In genomic region chr2:26486264-26486810, GRCm38 (mm10) we compare ENCODE assay signal across 9 mouse cellular contexts. TPM values are rescaled to one million over a fixed set of nuclear protein-coding genes. Genes with fewer than 3 reads are reported as not detected.
DNase-seq lines count a peak whose midpoint lies in the region; ATAC-seq lines count a peak whose summit lies in the region.
"Had no signal": no experiment of that assay in that cellular context is flagged by ENCODE, and none has a peak within 500 bp of the region (broad histone marks: within the 10 kb centered on the region; RNA-seq: fewer than 3 reads in every experiment).

No protein-coding gene starts in this region.

- H3K4me3 ChIP-seq in heart, embryonic 10.5 days = no peak overlapping the region
- no peak overlapping the region for H3K4me3 ChIP-seq in brown adipose tissue, adult 24 weeks (ENCODE audit: insufficient read depth, low read depth, low read length)
- H3K4me3 ChIP-seq in hindbrain, embryonic 12.5 days = 0 out of 2 replicates have a peak overlapping the region, but pooled peaks have one; percentile 6
- H3K4me3 ChIP-seq in midbrain, embryonic 15.5 days = no peak overlapping the region

- H3K9me3 ChIP-seq in heart, embryonic 10.5 days = no peaks in the 10 kb centered on the region
- no peaks in the 10 kb centered on the region for H3K9me3 ChIP-seq in hindbrain, embryonic 12.5 days (replicated peaks)
- H3K9me3 ChIP-seq in midbrain, embryonic 15.5 days = no peaks in the 10 kb centered on the region

- 23% methylated on average over 5 of the region's 5 CpGs for WGBS in heart, embryonic 10.5 days
- 16% methylated on average over 5 of the region's 5 CpGs for WGBS in hindbrain, embryonic 12.5 days
- 14% methylated on average over 5 of the region's 5 CpGs for WGBS in midbrain, embryonic 15.5 days

- H3K4me2 ChIP-seq in hindbrain, embryonic 12.5 days (replicated peaks) = peak overlapping the region; percentile 45
- H3K4me2 ChIP-seq in midbrain, embryonic 15.5 days = peak overlapping the region; percentile 29

- ATAC-seq in hindbrain, embryonic 12.5 days (ENCODE audit: low FRiP score) = no peak
- peak; percentile 11 for ATAC-seq in midbrain, embryonic 15.5 days (replicated peaks)

- H3K4me1 ChIP-seq in heart, embryonic 10.5 days = peaks cover 85% of the 10 kb centered on the region
- H3K4me1 ChIP-seq in brown adipose tissue, adult 24 weeks (ENCODE audit: control insufficient read depth, insufficient read depth, insufficient read length, low read length) = peaks cover 65% of the 10 kb centered on the region
- peaks cover 94% of the 10 kb centered on the region for H3K4me1 ChIP-seq in hindbrain, embryonic 12.5 days
- H3K4me1 ChIP-seq in midbrain, embryonic 15.5 days = peaks cover 95% of the 10 kb centered on the region

- intact Hi-C loops in heart, postnatal 25 days (cut with DNase I) = no loop called here
- intact Hi-C loops in gastrocnemius, postnatal 36 days (cut with DNase I) = no loop called here
- intact Hi-C loops in left cerebral cortex, postnatal 25 days (cut with DNase I) = loop anchor here (2.0 kb wide), 1 partner anchor 14 kb away; no protein-coding TSS in a partner anchor

- peaks cover 26% of the 10 kb centered on the region; the same call in 1 of the 2 replicates for H3K36me3 ChIP-seq in heart, embryonic 10.5 days
- peaks cover 15% of the 10 kb centered on the region for H3K36me3 ChIP-seq in hindbrain, embryonic 12.5 days
- no peaks in the 10 kb centered on the region for H3K36me3 ChIP-seq in midbrain, embryonic 15.5 days (replicated peaks)

- H3K9ac ChIP-seq in hindbrain, embryonic 12.5 days = peak overlapping the region; percentile 58
- no peak overlapping the region; the same call in 1 of the 2 replicates for H3K9ac ChIP-seq in midbrain, embryonic 15.5 days

- peak overlapping the region; percentile 67; the same call in 1 of the 2 replicates for H3K27ac ChIP-seq in heart, embryonic 10.5 days
- H3K27ac ChIP-seq in brown adipose tissue, adult 24 weeks (replicated peaks; ENCODE audit: low read depth, low read length) = peak overlapping the region; percentile 33
- H3K27ac ChIP-seq in hindbrain, embryonic 12.5 days = peak overlapping the region; percentile 91
- H3K27ac ChIP-seq in midbrain, embryonic 15.5 days = peak overlapping the region; percentile 87

- peaks cover 8% of the 10 kb centered on the region; the same call in 1 of the 2 replicates for H3K27me3 ChIP-seq in heart, embryonic 10.5 days (ENCODE audit: insufficient read depth, poor library complexity, severe bottlenecking)
- no peaks in the 10 kb centered on the region for H3K27me3 ChIP-seq in hindbrain, embryonic 12.5 days
- H3K27me3 ChIP-seq in midbrain, embryonic 15.5 days (replicated peaks) = no peaks in the 10 kb centered on the region

- no peak for DNase-seq in heart, embryonic 10.5 days (ENCODE audit: low spot score)
- no peak for DNase-seq in heart, postnatal 25 days (ENCODE audit: low spot score)
- no peak for DNase-seq in thymus, postnatal 10 days (ENCODE audit: low spot score in 2 of 2)
- DNase-seq in gastrocnemius, postnatal 36 days = no peak
- DNase-seq in left cerebral cortex, postnatal 25 days (ENCODE audit: low spot score in 2 of 2) = no peak
- DNase-seq: adrenal gland, adult 8-10 months had no signal

RNA-seq across cellular contexts. Expression of gene Notch1, which starts 30.1 kb away (rescaled TPM):
- 13.2 and 16.6 TPM in 2 replicates for polyA plus RNA-seq in heart, embryonic 10.5 days (2016; fragmentation: Nextera tagmentation; extraction: Ambion mirVana)
- total RNA-seq in heart, postnatal 25 days (2021) = 10 to 100 TPM; 27.5 to 32.3 TPM
- 5.6 and 8.9 TPM in 2 replicates for polyA plus RNA-seq in brown adipose tissue, adult 24 weeks (2012; ENCODE audit: insufficient read depth, insufficient read length, missing spikeins)
- 38.0 and 41.0 TPM in 2 replicates for polyA plus RNA-seq in hindbrain, embryonic 12.5 days (2016; fragmentation: Nextera tagmentation; extraction: Ambion mirVana)
- polyA plus RNA-seq in midbrain, embryonic 15.5 days (2015; fragmentation: Nextera tagmentation; extraction: Ambion mirVana) = 15.6 and 17.6 TPM in 2 replicates
- total RNA-seq in gastrocnemius, postnatal 36 days (2021) = 1 to 10 TPM; 7.7 to 8.0 TPM
- 10 to 100 TPM; 17.4 to 28.9 TPM for total RNA-seq in left cerebral cortex, postnatal 25 days (2021)

RNA-seq across cellular contexts. Expression of gene Sec16a, which starts 41.3 kb away (rescaled TPM):
- 24.7 and 26.4 TPM in 2 replicates for polyA plus RNA-seq in heart, embryonic 10.5 days (2016; fragmentation: Nextera tagmentation; extraction: Ambion mirVana)
- total RNA-seq in heart, postnatal 25 days (2021) = 10 to 100 TPM; 34.9 to 38.8 TPM
- polyA plus RNA-seq in brown adipose tissue, adult 24 weeks (2012; ENCODE audit: insufficient read depth, insufficient read length, missing spikeins) = 21.0 and 21.6 TPM in 2 replicates
- polyA plus RNA-seq in hindbrain, embryonic 12.5 days (2016; fragmentation: Nextera tagmentation; extraction: Ambion mirVana) = 32.3 and 35.3 TPM in 2 replicates
- 21.3 and 21.5 TPM in 2 replicates for polyA plus RNA-seq in midbrain, embryonic 15.5 days (2015; fragmentation: Nextera tagmentation; extraction: Ambion mirVana)
- total RNA-seq in gastrocnemius, postnatal 36 days (2021) = 10 to 100 TPM; 21.0 to 23.9 TPM
- total RNA-seq in left cerebral cortex, postnatal 25 days (2021) = 10 to 100 TPM; 43.1 to 49.2 TPM

Comparison
In these comparisons a context has a peak if more than half of its experiments do, and no peak if none do; other contexts are left out.
1. H3K27ac ChIP-seq: peak in every context shown above with its lines; median percentile 91 in hindbrain, embryonic 12.5 days; 87 in midbrain, embryonic 15.5 days; 67 in heart, embryonic 10.5 days; 33 in brown adipose tissue, adult 24 weeks.